Mouse (Mus musculus) kidney, postnatal 4 days (tissue): ENCODE measurements around the gene Hoxd1.
A peak's percentile ranks its signal among the peaks of the same experiment; 100 is the strongest.

Experiments used
- DNase-seq, 2 experiments: peaks; one replicate each; pipeline ENCODE4 v3.0.0; 2021; ENCODE audit warnings: mixed read lengths in 2 of 2

Hoxd1 gene

DNA sequence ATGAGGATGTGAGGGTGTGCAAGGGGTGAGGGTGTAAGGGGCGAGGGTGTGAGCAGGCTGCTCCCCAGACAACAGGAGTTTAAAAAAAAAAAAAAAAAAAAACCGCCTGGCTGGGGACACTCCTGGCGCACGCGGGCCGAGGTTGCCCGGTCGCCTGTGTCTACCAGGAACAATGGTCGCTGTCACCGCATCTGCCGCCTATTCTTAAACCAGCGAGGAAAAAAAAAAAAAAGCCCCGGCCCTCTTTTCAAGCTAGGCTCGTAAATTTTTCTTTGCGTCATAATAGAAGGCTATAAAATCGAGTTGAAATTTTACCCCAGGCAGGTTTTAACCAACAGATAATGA is 29.5 kb upstream of the Hoxd1 start:
- DNase-seq, result peak in 1 of 2 experiments; percentile 32

- DNase-seq, result peak in 1 of 2 experiments; percentile 18
These were observed 29.0 kb upstream of the Hoxd1 start for GRCm38 (mm10) chr2:74733765-74734164.

DNA sequence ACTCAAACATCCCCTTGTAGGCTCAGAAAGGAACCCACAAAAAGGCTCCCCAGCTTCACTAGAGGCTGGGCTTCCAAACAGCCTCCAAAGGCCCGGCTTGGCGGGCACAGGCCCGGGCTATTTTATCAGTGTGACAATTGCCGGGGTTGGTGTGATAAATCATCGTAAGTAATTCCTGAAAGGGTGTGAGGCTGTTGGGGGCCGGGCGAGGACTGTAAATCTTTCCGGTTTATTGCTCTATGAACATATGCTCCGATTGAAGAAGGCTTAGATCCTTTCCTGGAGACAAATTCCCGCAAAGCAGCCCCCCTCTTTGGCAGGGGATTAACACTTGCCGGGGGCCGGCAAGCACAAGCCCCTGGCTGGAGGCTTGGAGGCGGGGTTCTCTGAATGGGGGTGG is 28.3 kb upstream of the Hoxd1 start:
- peak; percentile 42 to 54 for DNase-seq

- peak in 1 of 2 experiments; percentile 29 for DNase-seq
These were observed 27.6 kb upstream of the Hoxd1 start for GRCm38 (mm10) chr2:74734996-74735811.

DNA sequence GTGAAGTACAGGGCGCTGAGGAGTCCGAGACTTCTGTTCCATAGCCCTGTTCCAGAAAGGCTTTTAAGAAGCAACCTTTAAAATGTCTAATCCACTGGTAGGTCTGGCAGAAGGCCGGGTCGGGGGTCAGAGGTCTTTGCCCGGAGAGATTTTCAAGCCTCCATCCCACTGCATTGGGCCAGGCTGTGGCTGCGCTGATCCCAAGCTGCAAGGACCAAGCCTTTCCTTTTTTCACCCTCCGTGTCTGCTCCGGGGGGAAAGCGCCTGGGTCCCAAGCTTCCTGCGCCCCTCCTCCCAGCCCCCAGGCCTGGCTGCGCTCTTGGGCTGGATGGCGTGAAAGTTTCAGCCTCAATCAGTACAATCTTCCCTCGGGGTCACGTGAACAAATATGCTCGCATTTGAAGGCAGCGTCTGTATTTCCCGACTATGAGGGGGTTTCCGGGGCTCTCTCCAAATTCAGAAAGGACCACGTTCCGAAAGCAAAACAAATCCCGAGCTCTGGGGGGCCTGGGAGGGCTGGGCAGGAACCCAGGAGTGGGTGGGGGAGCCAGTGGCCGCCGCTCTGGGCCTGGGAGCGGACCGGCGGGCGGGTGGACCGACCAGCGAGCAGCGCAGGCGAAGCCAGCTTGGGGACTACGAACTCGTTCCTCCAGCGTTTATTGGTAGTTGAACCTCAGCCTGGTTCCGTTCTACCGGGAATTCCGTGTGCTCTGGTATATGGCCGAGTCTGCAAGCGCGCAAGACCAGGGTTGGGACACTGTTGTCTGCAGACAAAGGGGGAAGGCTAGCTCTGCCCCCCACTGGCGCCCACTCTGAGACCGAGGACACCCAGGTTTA is 26.7 kb upstream of the Hoxd1 start:
- peak; percentile 40 to 50 for DNase-seq

GRCm38 (mm10) chr2:74736688-74737577 is 25.8 kb upstream of the Hoxd1 start:
- no peak for DNase-seq

DNA sequence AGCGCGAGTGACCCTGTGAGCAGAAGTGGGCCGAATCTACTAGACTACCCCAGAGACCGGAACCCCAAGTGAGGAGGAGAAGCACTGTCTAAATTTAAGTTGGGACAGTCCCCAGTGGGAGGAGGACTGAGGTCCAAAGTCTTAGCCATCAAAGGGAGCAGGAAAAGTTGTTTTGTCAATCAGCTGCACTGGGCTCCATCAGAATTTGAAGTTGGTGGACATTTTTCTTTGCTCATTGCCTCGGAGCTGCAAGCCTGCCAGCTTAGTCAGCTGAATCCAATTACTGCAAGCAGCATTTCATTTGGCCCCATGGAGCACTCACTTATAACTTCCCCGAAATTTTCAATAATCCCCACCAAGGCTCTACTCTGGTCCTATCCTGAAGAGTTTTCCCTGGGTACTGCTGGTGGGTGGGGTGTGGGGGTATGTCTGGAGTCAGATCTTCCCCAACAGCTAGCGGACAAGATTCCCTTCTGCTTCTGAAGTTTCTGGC is 25.2 kb upstream of the Hoxd1 start:
- no peak for DNase-seq

DNA sequence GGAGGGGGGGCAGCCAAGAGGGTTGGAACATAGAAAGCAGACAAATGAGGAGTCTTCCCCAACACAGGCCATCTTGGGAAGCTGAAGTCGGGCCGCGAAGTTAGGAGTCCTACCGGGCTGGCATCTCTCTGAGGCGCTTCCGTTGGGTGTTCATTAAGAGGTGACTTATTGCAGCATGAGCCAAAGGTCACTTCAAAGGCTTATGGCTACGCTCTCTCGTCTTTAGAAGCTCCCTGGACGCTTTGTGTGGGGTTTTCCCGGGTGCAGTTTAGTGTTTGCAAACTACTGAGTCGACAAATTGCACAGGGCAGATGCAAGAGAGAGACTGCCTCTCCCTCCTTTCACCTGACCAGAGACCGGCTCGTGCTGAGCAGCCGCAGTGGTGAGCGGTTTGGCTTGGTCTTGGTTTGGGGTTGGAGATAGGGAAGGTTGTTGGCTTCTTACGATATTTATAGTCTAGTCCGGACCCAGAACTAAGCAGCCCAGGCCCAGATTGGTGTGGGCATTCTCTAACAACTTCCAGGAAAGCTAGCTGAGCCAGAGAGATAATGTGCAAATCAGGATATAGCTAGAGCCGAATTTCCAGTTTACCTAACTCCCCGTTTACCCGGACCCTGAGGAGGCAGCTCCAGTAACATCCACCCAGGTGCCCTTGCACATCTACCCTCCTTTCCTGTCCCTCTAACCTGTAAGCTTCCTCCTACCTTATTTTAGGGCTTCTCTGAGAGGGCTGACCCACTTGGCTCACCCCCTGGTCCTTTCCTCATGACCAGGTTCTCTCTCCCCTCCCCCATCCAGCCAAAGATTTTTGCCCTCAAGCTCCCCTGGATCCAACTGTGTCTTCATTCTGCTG is 23.9 kb upstream of the Hoxd1 start:
- peak; percentile 43 to 58 for DNase-seq

DNA sequence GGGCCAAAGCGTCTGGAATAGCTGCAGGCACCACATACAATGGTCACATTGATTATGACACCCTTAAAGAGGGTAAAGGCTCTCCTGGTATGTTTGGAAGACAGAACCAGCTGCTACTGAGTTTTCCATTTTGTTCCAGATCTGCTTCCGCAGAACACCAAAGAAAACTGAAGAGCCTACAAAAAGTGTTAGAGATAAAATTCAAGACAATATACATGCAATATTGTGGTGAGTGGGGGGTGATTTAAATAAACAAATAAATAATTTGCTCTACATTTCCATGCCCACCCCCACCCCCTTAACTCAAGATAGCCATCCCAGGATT is 23.3 kb upstream of the Hoxd1 start:
- no peak for DNase-seq

DNA sequence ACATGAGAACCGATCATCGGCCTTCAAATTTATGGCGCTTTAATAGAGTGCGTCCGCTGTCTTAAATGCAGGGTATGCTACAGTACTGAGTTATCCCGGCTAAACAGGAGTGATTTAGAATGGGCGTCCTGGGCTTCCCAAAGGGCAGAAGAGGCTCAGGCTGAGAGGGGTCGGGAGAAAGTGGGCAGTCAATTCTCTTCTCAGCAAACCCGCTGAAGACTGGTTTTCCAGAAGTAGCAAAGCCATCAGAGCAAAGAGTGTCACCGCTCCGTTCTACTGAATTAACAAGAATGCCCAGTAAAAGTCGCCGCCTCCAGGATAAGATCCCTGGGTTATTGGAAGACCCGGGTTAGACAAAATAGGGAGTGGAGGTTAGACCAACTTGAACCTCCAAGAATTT is 22.9 kb upstream of the Hoxd1 start:
- no peak for DNase-seq

DNA sequence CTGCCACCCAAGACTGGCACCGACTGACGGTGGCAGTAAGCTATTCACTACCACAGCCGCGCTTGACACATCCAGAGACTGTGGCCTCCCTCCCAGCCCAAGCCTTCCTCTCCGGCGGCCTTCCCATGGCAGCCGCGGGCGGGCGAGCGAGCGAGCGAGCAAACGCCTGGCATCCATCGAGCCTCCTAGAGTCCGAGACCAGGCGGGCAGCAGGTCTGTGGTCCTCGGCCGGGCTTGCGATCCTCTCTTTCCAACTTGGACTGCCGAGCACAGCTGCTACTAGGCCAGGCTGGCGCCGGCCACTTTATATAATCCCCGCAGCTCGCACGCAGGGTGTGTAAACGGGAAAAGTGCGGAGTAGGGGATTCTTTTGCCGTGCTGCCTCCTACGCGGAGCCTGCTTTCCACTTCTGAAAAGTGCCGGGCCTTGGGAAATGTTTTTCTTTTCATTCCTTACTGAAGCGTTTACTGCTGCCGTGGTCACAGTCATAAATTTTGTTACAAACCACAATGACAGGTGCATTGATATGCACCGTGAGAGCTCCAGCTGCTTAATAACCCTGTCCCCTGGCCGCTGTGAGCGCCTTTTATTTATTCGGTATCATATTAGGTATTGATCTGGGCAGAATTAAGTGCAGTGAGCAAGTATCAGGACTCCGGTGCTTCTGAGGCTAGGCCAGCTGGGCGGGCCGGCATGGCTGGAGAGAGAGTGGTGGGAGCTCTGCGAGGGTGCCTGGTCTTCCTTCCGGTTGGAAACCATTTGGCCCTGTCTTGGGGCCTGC is 22.3 kb upstream of the Hoxd1 start:
- DNase-seq, result peak; percentile 71 to 81

DNA sequence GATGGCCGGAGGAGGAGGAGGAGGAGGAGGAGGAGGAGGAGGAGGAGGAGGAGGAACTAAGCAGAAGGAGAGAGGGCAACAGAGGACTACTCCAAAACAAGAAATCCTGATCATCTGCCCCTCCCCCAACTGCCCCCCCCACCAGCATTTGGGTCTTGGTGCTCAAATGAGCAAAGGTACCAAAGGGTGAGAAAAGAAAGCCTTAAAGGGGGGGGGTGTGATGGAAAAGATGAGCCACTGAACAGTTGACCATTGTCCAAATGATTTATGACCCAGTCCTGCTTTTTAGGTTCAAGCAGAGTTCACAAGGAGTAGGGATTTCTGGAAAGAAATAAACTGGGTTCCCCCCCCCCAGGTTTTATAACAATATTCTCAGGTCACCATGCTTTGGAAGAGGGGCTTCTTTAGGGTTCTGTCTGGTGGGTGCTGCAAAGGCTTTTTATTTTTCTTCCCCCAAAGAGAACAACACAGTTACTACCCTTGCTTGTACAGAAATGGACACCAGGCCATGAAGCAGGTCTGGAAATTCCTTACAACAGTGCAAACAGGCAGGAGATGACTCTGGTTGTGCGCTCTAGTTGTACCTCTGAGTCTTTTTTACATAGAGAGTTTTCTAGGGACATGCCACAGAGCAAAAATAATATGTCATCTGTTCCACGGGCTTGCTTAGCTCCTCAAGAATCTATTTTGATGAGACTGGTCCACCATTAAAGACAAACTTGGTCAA is 21.4 kb upstream of the Hoxd1 start:
- no peak for DNase-seq

DNA sequence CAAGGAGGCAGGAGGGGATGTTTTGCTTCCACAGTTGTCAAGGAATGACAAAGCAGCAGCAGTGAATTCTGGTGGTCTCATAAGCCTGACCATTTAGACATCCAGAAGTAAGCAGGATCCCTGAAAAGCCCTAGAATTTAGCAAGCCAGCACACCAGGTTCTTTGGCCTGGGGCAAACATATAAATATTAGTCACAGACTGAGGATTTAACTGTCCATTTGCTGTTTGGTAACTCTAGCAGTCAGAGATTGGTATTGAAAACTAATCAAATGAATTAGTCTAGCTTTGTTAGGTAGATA is 20.9 kb upstream of the Hoxd1 start:
- no peak for DNase-seq

GRCm38 (mm10) chr2:74745540-74746297 is 17.1 kb upstream of the Hoxd1 start:
- peak in 1 of 2 experiments; percentile 26 for DNase-seq

DNA sequence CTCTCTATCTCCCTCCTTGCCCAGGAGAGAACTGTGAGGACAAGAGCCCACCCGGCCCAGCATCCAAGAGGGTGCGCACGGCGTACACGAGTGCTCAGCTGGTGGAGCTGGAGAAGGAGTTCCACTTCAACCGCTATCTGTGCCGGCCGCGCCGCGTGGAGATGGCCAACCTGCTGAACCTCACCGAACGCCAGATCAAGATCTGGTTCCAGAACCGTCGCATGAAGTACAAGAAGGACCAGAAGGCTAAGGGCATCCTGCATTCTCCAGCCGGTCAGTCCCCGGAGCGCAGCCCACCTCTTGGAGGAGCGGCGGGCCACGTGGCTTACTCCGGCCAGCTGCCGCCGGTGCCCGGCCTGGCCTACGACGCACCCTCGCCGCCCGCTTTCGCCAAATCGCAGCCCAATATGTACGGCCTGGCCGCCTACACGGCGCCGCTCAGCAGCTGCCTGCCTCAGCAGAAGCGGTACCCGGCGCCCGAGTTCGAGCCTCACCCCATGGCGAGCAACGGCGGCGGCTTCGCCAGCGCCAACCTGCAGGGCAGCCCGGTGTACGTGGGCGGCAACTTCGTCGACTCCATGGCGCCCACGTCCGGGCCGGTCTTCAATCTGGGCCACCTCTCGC is 16.4 kb upstream of the Hoxd1 start:
- DNase-seq, result peak in 1 of 2 experiments; percentile 56

DNA sequence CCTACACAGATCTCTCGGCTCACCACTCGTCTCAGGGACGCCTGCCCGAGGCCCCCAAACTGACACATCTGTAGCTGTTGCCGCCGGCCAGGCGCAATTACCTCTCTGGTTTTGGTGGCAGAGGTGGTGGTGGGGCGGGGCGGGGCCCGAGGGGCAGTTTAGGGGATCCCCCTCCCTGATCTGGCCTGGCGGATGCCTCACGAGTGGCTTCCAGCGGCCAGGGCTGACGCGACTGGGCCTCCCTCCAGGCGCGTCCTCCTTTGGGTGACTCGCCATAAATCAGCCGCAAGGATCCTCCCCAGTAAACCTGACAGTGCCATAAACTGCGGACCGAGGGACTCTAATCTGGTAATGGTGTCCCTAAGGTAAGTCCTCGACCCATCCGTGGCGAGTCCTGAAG is 15.8 kb upstream of the Hoxd1 start:
- DNase-seq, result peak; percentile 47 to 65

GRCm38 (mm10) chr2:74747661-74748141 is 15.1 kb upstream of the Hoxd1 start:
- peak in 1 of 2 experiments; percentile 9 for DNase-seq

DNA sequence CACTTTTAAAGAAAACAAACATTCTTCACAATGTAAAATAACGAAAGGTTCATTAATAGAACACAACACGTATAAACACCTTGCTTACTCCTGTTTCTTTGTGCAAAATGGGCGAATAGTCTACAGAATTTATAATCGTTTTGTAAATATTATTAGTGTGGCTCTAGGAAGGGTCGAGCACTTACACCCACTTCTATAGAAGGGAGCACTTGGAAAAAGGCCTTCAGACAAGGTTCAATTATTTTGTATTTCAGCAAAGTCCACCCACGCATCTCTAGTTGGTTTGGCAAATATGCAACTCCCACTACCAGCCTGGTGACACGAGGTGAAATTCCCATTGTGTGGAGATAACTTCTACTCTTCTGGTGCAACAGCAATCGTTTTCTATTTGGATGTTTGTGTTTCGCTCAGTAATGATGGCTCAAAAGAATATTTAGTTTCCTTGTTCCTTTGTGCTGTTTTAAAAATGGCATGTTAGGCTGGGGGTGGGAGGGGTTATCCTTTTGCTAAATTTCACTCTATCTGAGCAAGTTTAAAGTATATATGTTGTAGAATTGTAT is 14.3 kb upstream of the Hoxd1 start:
- DNase-seq, result no peak
